ENCODE assay signal across 8 mouse cellular contexts in genomic region chr1:137898397-137898796, GRCm38 (mm10).
DNase-seq lines count a peak whose midpoint lies in the region; ATAC-seq and TF ChIP-seq lines count a peak whose summit lies in the region.

No protein-coding gene starts in this region.

- no peaks in the 10 kb centered on the region for H3K9me3 ChIP-seq in heart, embryonic 11.5 days (replicated peaks; ENCODE audit: control insufficient read depth, low read length)
- H3K9me3 ChIP-seq in kidney, embryonic 15.5 days (replicated peaks), result no peaks in the 10 kb centered on the region
- no peaks in the 10 kb centered on the region for H3K9me3 ChIP-seq in limb, embryonic 15.5 days
- H3K9me3 ChIP-seq in midbrain, postnatal 0 days (ENCODE audit: low read length), result no peaks in the 10 kb centered on the region

- peak overlapping the region; percentile 81 for H3K9ac ChIP-seq in heart, embryonic 11.5 days (ENCODE audit: low read depth, low read length)
- H3K9ac ChIP-seq in kidney, embryonic 15.5 days, result peak overlapping the region; percentile 64
- H3K9ac ChIP-seq in limb, embryonic 15.5 days, result peak overlapping the region; percentile 64
- peak overlapping the region; percentile 83 for H3K9ac ChIP-seq in midbrain, postnatal 0 days (replicated peaks; ENCODE audit: low read length, poor library complexity, severe bottlenecking)

- H3K79me2 ChIP-seq in C2C12 (ENCODE audit: control insufficient read depth, insufficient read depth), result peaks cover 15% of the 10 kb centered on the region

- WGBS in heart, embryonic 11.5 days (ENCODE audit: insufficient replicate concordance), result 2% methylated on average over 11 of the region's 11 CpGs
- 2% methylated on average over 11 of the region's 11 CpGs for WGBS in kidney, embryonic 15.5 days
- 0% methylated on average over 11 of the region's 11 CpGs for WGBS in limb, embryonic 15.5 days
- WGBS in midbrain, postnatal 0 days, result 0% methylated on average over 11 of the region's 11 CpGs

- H3K4me1 ChIP-seq in brown adipose tissue, adult 24 weeks (ENCODE audit: control insufficient read depth, insufficient read depth, insufficient read length, low read length), result no peaks in the 10 kb centered on the region
- H3K4me1 ChIP-seq in heart, embryonic 11.5 days (ENCODE audit: control insufficient read depth, insufficient read depth, low read length), result peaks cover 4% of the 10 kb centered on the region; the same call in 1 of the 2 replicates
- H3K4me1 ChIP-seq in kidney, embryonic 15.5 days, result peaks cover 9% of the 10 kb centered on the region
- H3K4me1 ChIP-seq in limb, embryonic 15.5 days, result peaks cover 3% of the 10 kb centered on the region; the same call in 1 of the 2 replicates
- H3K4me1 ChIP-seq in midbrain, postnatal 0 days (ENCODE audit: insufficient read depth, low read length), result no peaks in the 10 kb centered on the region

- H3K4me3 ChIP-seq in C2C12 (ENCODE audit: insufficient read depth, poor library complexity, severe bottlenecking), result peak overlapping the region; percentile 38
- peak overlapping the region; percentile 76 for H3K4me3 ChIP-seq in brown adipose tissue, adult 24 weeks (ENCODE audit: insufficient read depth, low read depth, low read length)
- peak overlapping the region; percentile 50 for H3K4me3 ChIP-seq in heart, embryonic 11.5 days (ENCODE audit: low read depth, low read length)
- H3K4me3 ChIP-seq in kidney, embryonic 15.5 days (replicated peaks), result peak overlapping the region; percentile 63
- H3K4me3 ChIP-seq in limb, embryonic 15.5 days, result peak overlapping the region; percentile 66
- peak overlapping the region; percentile 70 for H3K4me3 ChIP-seq in midbrain, postnatal 0 days (ENCODE audit: low read depth, low read length)

- H3ac ChIP-seq in C2C12 (ENCODE audit: control insufficient read depth, insufficient read length, low read depth), result peak overlapping the region; percentile 55

- H3K36me3 ChIP-seq in C2C12 (ENCODE audit: control insufficient read depth, insufficient read depth), result no peaks in the 10 kb centered on the region
- H3K36me3 ChIP-seq in heart, embryonic 11.5 days (ENCODE audit: control insufficient read depth, insufficient read depth, low read length), result no peaks in the 10 kb centered on the region
- no peaks in the 10 kb centered on the region for H3K36me3 ChIP-seq in kidney, embryonic 15.5 days
- no peaks in the 10 kb centered on the region for H3K36me3 ChIP-seq in limb, embryonic 15.5 days
- no peaks in the 10 kb centered on the region for H3K36me3 ChIP-seq in midbrain, postnatal 0 days (ENCODE audit: insufficient read depth, low read length)

- ATAC-seq in erythroid progenitor cell, adult 5-6 weeks (replicated peaks; ENCODE audit: low FRiP score, poor library complexity, severe bottlenecking), result peak; percentile 73
- peak; percentile 93 for ATAC-seq in heart, embryonic 11.5 days (replicated peaks; ENCODE audit: insufficient number of reproducible peaks, low FRiP score, low TSS enrichment)
- peak; percentile 97 for ATAC-seq in kidney, embryonic 15.5 days (replicated peaks; ENCODE audit: low FRiP score)
- ATAC-seq in limb, embryonic 15.5 days (ENCODE audit: insufficient number of reproducible peaks, low FRiP score, low TSS enrichment, low read depth), result peak; percentile 98
- peak; percentile 94 for ATAC-seq in midbrain, postnatal 0 days (ENCODE audit: low FRiP score)

- H3K4me2 ChIP-seq in heart, embryonic 11.5 days, result peak overlapping the region; percentile 76
- peak overlapping the region; percentile 67 for H3K4me2 ChIP-seq in kidney, embryonic 15.5 days
- H3K4me2 ChIP-seq in limb, embryonic 15.5 days, result peak overlapping the region; percentile 48
- peak overlapping the region; percentile 59 for H3K4me2 ChIP-seq in midbrain, postnatal 0 days (ENCODE audit: low read depth, low read length, poor library complexity, severe bottlenecking)

- TF ChIP-seq CTCF in C2C12 (IDR thresholded peaks at IDR 0.05; ENCODE audit: control insufficient read depth, insufficient read depth, insufficient read length), result no peak
- no peak; the same call in 1 of the 2 replicates for TF ChIP-seq CTCF in midbrain, postnatal 0 days (IDR thresholded peaks at IDR 0.05)

- peak; percentile 97 for DNase-seq in midbrain, postnatal 0 days (ENCODE audit: low spot score)
- DNase-seq in spleen, postnatal 10 days (ENCODE audit: low spot score in 2 of 2), result peak; percentile 48 to 72

- H3K27ac ChIP-seq in brown adipose tissue, adult 24 weeks (replicated peaks; ENCODE audit: low read depth, low read length), result 0 out of 2 replicates have a peak overlapping the region, but pooled peaks have one; percentile 9
- peak overlapping the region; percentile 87 for H3K27ac ChIP-seq in heart, embryonic 11.5 days (ENCODE audit: low read depth, low read length)
- peak overlapping the region; percentile 93 for H3K27ac ChIP-seq in kidney, embryonic 15.5 days
- peak overlapping the region; percentile 97 for H3K27ac ChIP-seq in limb, embryonic 15.5 days
- peak overlapping the region; percentile 95 for H3K27ac ChIP-seq in midbrain, postnatal 0 days (ENCODE audit: low read depth, low read length)

- H3K27me3 ChIP-seq in C2C12 (ENCODE audit: control insufficient read depth, insufficient read depth, insufficient read length), result no peaks in the 10 kb centered on the region
- no peaks in the 10 kb centered on the region for H3K27me3 ChIP-seq in heart, embryonic 11.5 days (ENCODE audit: control insufficient read depth, insufficient read depth, low read length)
- H3K27me3 ChIP-seq in kidney, embryonic 15.5 days, result no peaks in the 10 kb centered on the region
- H3K27me3 ChIP-seq in limb, embryonic 15.5 days, result no peaks in the 10 kb centered on the region
- no peaks in the 10 kb centered on the region for H3K27me3 ChIP-seq in midbrain, postnatal 0 days (ENCODE audit: insufficient read depth, low read length)

- H3K79me3 ChIP-seq in C2C12 (ENCODE audit: low read depth), result peaks cover 3% of the 10 kb centered on the region

TF ChIP-seq in C2C12, 6 proteins besides CTCF, POLR2A, EP300 and RAD21:
- TF ChIP-seq USF1 (IDR thresholded peaks at IDR 0.05; ENCODE audit: low read depth) (peak; percentile 96), MYOG (IDR thresholded peaks at IDR 0.05; ENCODE audit: control insufficient read depth, extremely low read depth, insufficient read length) (no peak), MAX (IDR thresholded peaks at IDR 0.05) (peak; percentile 48)

Comparison
In these comparisons a context has a peak if more than half of its experiments do, and no peak if none do; other contexts are left out.
1. Peak in every context shown above with its lines: DNase-seq, ATAC-seq, H3K4me3 ChIP-seq and H3K27ac ChIP-seq.
2. H3K27ac ChIP-seq: peak in every context shown above with its lines; median percentile 97 in limb, embryonic 15.5 days; 95 in midbrain, postnatal 0 days; 93 in kidney, embryonic 15.5 days; 87 in heart, embryonic 11.5 days; 9 in brown adipose tissue, adult 24 weeks.